10 mouse cellular contexts compared by ENCODE assay signal in genomic region chr6:144045503-144045902, GRCm38 (mm10).
DNase-seq lines count a peak whose midpoint lies in the region; ATAC-seq lines count a peak whose summit lies in the region.
"Had no signal": no experiment of that assay in that cellular context is flagged by ENCODE, and none has a peak within 500 bp of the region (broad histone marks: within the 10 kb centered on the region; RNA-seq: fewer than 3 reads in every experiment).

No protein-coding gene starts in this region.

- H3K4me3 ChIP-seq in hindbrain, embryonic 10.5 days = no peak overlapping the region
- H3K4me3 ChIP-seq: megakaryocyte, embryonic 14.5 days had no signal

- peaks cover 37% of the 10 kb centered on the region for H3K4me1 ChIP-seq in hindbrain, embryonic 10.5 days (replicated peaks)

- DNase-seq in heart, postnatal 4 days = peak; percentile 20
- DNase-seq in heart, adult 9 months (ENCODE audit: low spot score in 2 of 2) = no peak
- DNase-seq in cerebellum, adult 9-11 months = peak; percentile 27
- DNase-seq in hindbrain, embryonic 10.5 days (ENCODE audit: low spot score) = no peak
- peak; percentile 53 to 73 for DNase-seq in lung, postnatal 4 days
- no peak for DNase-seq in thymus, postnatal 10 days (ENCODE audit: low spot score in 2 of 2)

- no peaks in the 10 kb centered on the region for H3K9me3 ChIP-seq in hindbrain, embryonic 10.5 days
- H3K9me3 ChIP-seq: megakaryocyte, embryonic 14.5 days had no signal

- 45% methylated on average over 9 of the region's 9 CpGs for WGBS in hindbrain, embryonic 10.5 days

- no peaks in the 10 kb centered on the region for H3K36me3 ChIP-seq in hindbrain, embryonic 10.5 days

- no peak for ATAC-seq in activated CD4-positive, CD25-positive, alpha-beta regulatory T cell, adult 4 months
- ATAC-seq in monocyte, adult 5-6 weeks (replicated peaks; ENCODE audit: insufficient number of reproducible peaks, low FRiP score, low TSS enrichment, poor library complexity, severe bottlenecking) = no peak

- H3K27ac ChIP-seq in hindbrain, embryonic 10.5 days = peak overlapping the region; percentile 75

- no peaks in the 10 kb centered on the region for H3K27me3 ChIP-seq in hindbrain, embryonic 10.5 days (ENCODE audit: insufficient read depth, poor library complexity, severe bottlenecking)
- H3K27me3 ChIP-seq: CH12.LX; megakaryocyte, embryonic 14.5 days had no signal

Comparison
In these comparisons a context has a peak if more than half of its experiments do, and no peak if none do; other contexts are left out.
1. DNase-seq: peak in heart, postnatal 4 days (single experiment), cerebellum, adult 9-11 months (single experiment) and lung, postnatal 4 days (2 of 2); none in heart, adult 9 months (0 of 2), hindbrain, embryonic 10.5 days (single experiment) and thymus, postnatal 10 days (0 of 2).